Mouse (Mus musculus): ENCODE data around the gene Kirrel3. TPM values are rescaled to one million over a fixed set of nuclear protein-coding genes. Genes with fewer than 3 reads are reported as not detected.

Kirrel3 gene
- polyA plus RNA-seq, 1 experiment, result not detected

GRCm38 (mm10) chr9:34825089-34825400 lies 339.4 kb downstream of the Kirrel3 start:
- no peak for TF ChIP-seq POLR2A (IDR thresholded peaks at IDR 0.05; ENCODE audit: borderline replicate concordance, low read depth, low read length)
- TF ChIP-seq CTCF (IDR thresholded peaks at IDR 0.05; ENCODE audit: low read depth, low read length), result no peak
- Histone ChIP-seq H3K27ac (ENCODE audit: insufficient read depth, low read depth, low read length) (no peak overlapping the region), H3K4me1 (ENCODE audit: control insufficient read depth, insufficient read depth, low read length) (no peaks in the 10 kb centered on the region), H3K4me3 (ENCODE audit: insufficient read depth, low read length) (no peak overlapping the region)

GRCm38 (mm10) chr9:34825402-34826008 lies 339.8 kb downstream of the Kirrel3 start:
- no peaks in the 10 kb centered on the region for H3K4me1 ChIP-seq (ENCODE audit: control insufficient read depth, insufficient read depth, low read length)
- TF ChIP-seq CTCF (IDR thresholded peaks at IDR 0.05; ENCODE audit: low read depth, low read length) (no peak), POLR2A (IDR thresholded peaks at IDR 0.05; ENCODE audit: borderline replicate concordance, low read depth, low read length) (no peak)
- no peak overlapping the region for H3K27ac ChIP-seq (ENCODE audit: insufficient read depth, low read depth, low read length)
- H3K4me3 ChIP-seq (ENCODE audit: insufficient read depth, low read length), result no peak overlapping the region

GRCm38 (mm10) chr9:34830696-34831095 lies 345.0 kb downstream of the Kirrel3 start:
- Histone ChIP-seq H3K4me1 (ENCODE audit: control insufficient read depth, insufficient read depth, low read length) (no peaks in the 10 kb centered on the region), H3K4me3 (ENCODE audit: insufficient read depth, low read length) (no peak overlapping the region), H3K27ac (ENCODE audit: insufficient read depth, low read depth, low read length) (no peak overlapping the region)
- no peak for TF ChIP-seq POLR2A (IDR thresholded peaks at IDR 0.05; ENCODE audit: borderline replicate concordance, low read depth, low read length)
- TF ChIP-seq CTCF (IDR thresholded peaks at IDR 0.05; ENCODE audit: low read depth, low read length), result no peak

- Histone ChIP-seq H3K4me1 (ENCODE audit: control insufficient read depth, insufficient read depth, low read length) (no peaks in the 10 kb centered on the region), H3K27ac (ENCODE audit: insufficient read depth, low read depth, low read length) (no peak overlapping the region), H3K4me3 (ENCODE audit: insufficient read depth, low read length) (no peak overlapping the region)
- no peak for TF ChIP-seq POLR2A (IDR thresholded peaks at IDR 0.05; ENCODE audit: borderline replicate concordance, low read depth, low read length)
- TF ChIP-seq CTCF (IDR thresholded peaks at IDR 0.05; ENCODE audit: low read depth, low read length), result no peak
Observed at GRCm38 (mm10) chr9:34836801-34837200, 351.1 kb downstream of the Kirrel3 start.

GRCm38 (mm10) chr9:34837700-34838462 lies 352.2 kb downstream of the Kirrel3 start:
- no peak overlapping the region for H3K27ac ChIP-seq (ENCODE audit: insufficient read depth, low read depth, low read length)
- H3K4me3 ChIP-seq (ENCODE audit: insufficient read depth, low read length), result no peak overlapping the region
- TF ChIP-seq POLR2A (IDR thresholded peaks at IDR 0.05; ENCODE audit: borderline replicate concordance, low read depth, low read length) (no peak), CTCF (IDR thresholded peaks at IDR 0.05; ENCODE audit: low read depth, low read length) (no peak)
- H3K4me1 ChIP-seq (ENCODE audit: control insufficient read depth, insufficient read depth, low read length), result no peaks in the 10 kb centered on the region

- Histone ChIP-seq H3K27ac (ENCODE audit: insufficient read depth, low read depth, low read length) (no peak overlapping the region), H3K4me3 (ENCODE audit: insufficient read depth, low read length) (no peak overlapping the region), H3K4me1 (ENCODE audit: control insufficient read depth, insufficient read depth, low read length) (no peaks in the 10 kb centered on the region)
- TF ChIP-seq POLR2A (IDR thresholded peaks at IDR 0.05; ENCODE audit: borderline replicate concordance, low read depth, low read length) (no peak), CTCF (IDR thresholded peaks at IDR 0.05; ENCODE audit: low read depth, low read length) (no peak)
Observed at GRCm38 (mm10) chr9:34843275-34843965, 357.7 kb downstream of the Kirrel3 start.

GRCm38 (mm10) chr9:34846440-34846839 lies 360.7 kb downstream of the Kirrel3 start:
- Histone ChIP-seq H3K27ac (ENCODE audit: insufficient read depth, low read depth, low read length) (no peak overlapping the region), H3K4me3 (ENCODE audit: insufficient read depth, low read length) (no peak overlapping the region), H3K4me1 (ENCODE audit: control insufficient read depth, insufficient read depth, low read length) (no peaks in the 10 kb centered on the region)
- TF ChIP-seq POLR2A (IDR thresholded peaks at IDR 0.05; ENCODE audit: borderline replicate concordance, low read depth, low read length) (no peak), CTCF (IDR thresholded peaks at IDR 0.05; ENCODE audit: low read depth, low read length) (no peak)

GRCm38 (mm10) chr9:34847664-34848063 lies 362.0 kb downstream of the Kirrel3 start:
- TF ChIP-seq POLR2A (IDR thresholded peaks at IDR 0.05; ENCODE audit: borderline replicate concordance, low read depth, low read length), result no peak
- TF ChIP-seq CTCF (IDR thresholded peaks at IDR 0.05; ENCODE audit: low read depth, low read length), result peak; percentile 22; the same call in 1 of the 2 replicates

GRCm38 (mm10) chr9:34851136-34851535 lies 365.4 kb downstream of the Kirrel3 start:
- no peaks in the 10 kb centered on the region for H3K4me1 ChIP-seq (ENCODE audit: control insufficient read depth, insufficient read depth, low read length)

More at GRCm38 (mm10) chr9:34847664-34848063, 362.0 kb downstream of the Kirrel3 start:
- H3K27ac ChIP-seq (ENCODE audit: insufficient read depth, low read depth, low read length), result no peak overlapping the region
- no peaks in the 10 kb centered on the region for H3K4me1 ChIP-seq (ENCODE audit: control insufficient read depth, insufficient read depth, low read length)
- H3K4me3 ChIP-seq (ENCODE audit: insufficient read depth, low read length), result no peak overlapping the region

GRCm38 (mm10) chr9:34857575-34857974 lies 371.9 kb downstream of the Kirrel3 start:
- no peak for TF ChIP-seq CTCF (IDR thresholded peaks at IDR 0.05; ENCODE audit: low read depth, low read length)
- no peak for TF ChIP-seq POLR2A (IDR thresholded peaks at IDR 0.05; ENCODE audit: borderline replicate concordance, low read depth, low read length)
- no peak overlapping the region for H3K27ac ChIP-seq (ENCODE audit: insufficient read depth, low read depth, low read length)
- H3K4me3 ChIP-seq (ENCODE audit: insufficient read depth, low read length), result no peak overlapping the region

More at GRCm38 (mm10) chr9:34851136-34851535, 365.4 kb downstream of the Kirrel3 start:
- Histone ChIP-seq H3K4me3 (ENCODE audit: insufficient read depth, low read length) (no peak overlapping the region), H3K27ac (ENCODE audit: insufficient read depth, low read depth, low read length) (no peak overlapping the region)
- no peak for TF ChIP-seq POLR2A (IDR thresholded peaks at IDR 0.05; ENCODE audit: borderline replicate concordance, low read depth, low read length)
- no peak for TF ChIP-seq CTCF (IDR thresholded peaks at IDR 0.05; ENCODE audit: low read depth, low read length)

More at GRCm38 (mm10) chr9:34857575-34857974, 371.9 kb downstream of the Kirrel3 start:
- no peaks in the 10 kb centered on the region for H3K4me1 ChIP-seq (ENCODE audit: control insufficient read depth, insufficient read depth, low read length)
